Mouse (Mus musculus): ENCODE measurements around the gene Sik2.

Gene Sik2

GRCm38 (mm10) chr9:50918131-50918530 is 90.7 kb downstream of the Sik2 start:
- DNase-seq (ENCODE audit: low spot score) = no peak

- no peak for DNase-seq (ENCODE audit: low spot score)
Observed at GRCm38 (mm10) chr9:50911861-50912515, 96.9 kb downstream of the Sik2 start.

- no peak for DNase-seq (ENCODE audit: low spot score)
Observed at GRCm38 (mm10) chr9:50905321-50905720, 103.6 kb downstream of the Sik2 start.

GRCm38 (mm10) chr9:50904196-50904847 is 104.6 kb downstream of the Sik2 start:
- DNase-seq (ENCODE audit: low spot score) = no peak

GRCm38 (mm10) chr9:50900026-50900920 is 108.6 kb downstream of the Sik2 start:
- DNase-seq (ENCODE audit: low spot score) = no peak

- DNase-seq (ENCODE audit: low spot score) = no peak
Observed at GRCm38 (mm10) chr9:50893665-50894064, 115.2 kb downstream of the Sik2 start.

GRCm38 (mm10) chr9:50890494-50891090 is 118.3 kb downstream of the Sik2 start:
- no peak for DNase-seq (ENCODE audit: low spot score)

- DNase-seq (ENCODE audit: low spot score) = no peak
Observed at GRCm38 (mm10) chr9:50889964-50890363, 118.9 kb downstream of the Sik2 start.

- no peak for DNase-seq (ENCODE audit: low spot score)
Observed at GRCm38 (mm10) chr9:50889211-50889610, 119.7 kb downstream of the Sik2 start.

- no peak for DNase-seq (ENCODE audit: low spot score)
Observed at GRCm38 (mm10) chr9:50887351-50887750, 121.5 kb downstream of the Sik2 start.

GRCm38 (mm10) chr9:50886870-50887269 is 122.0 kb downstream of the Sik2 start:
- DNase-seq (ENCODE audit: low spot score) = no peak

GRCm38 (mm10) chr9:50885600-50885987 is 123.3 kb downstream of the Sik2 start:
- DNase-seq (ENCODE audit: low spot score) = no peak

- no peak for DNase-seq (ENCODE audit: low spot score)
Observed at GRCm38 (mm10) chr9:50884741-50885599, 123.9 kb downstream of the Sik2 start.

GRCm38 (mm10) chr9:50884093-50884492 is 124.8 kb downstream of the Sik2 start:
- DNase-seq (ENCODE audit: low spot score) = no peak

- DNase-seq (ENCODE audit: low spot score) = no peak
Observed at GRCm38 (mm10) chr9:50882183-50882582, 126.7 kb downstream of the Sik2 start.

GRCm38 (mm10) chr9:50877431-50877830 is 131.4 kb downstream of the Sik2 start:
- DNase-seq (ENCODE audit: low spot score) = no peak

GRCm38 (mm10) chr9:50876287-50876686 is 132.6 kb downstream of the Sik2 start:
- no peak for DNase-seq (ENCODE audit: low spot score)

GRCm38 (mm10) chr9:50875470-50875869 is 133.4 kb downstream of the Sik2 start:
- no peak for DNase-seq (ENCODE audit: low spot score)

GRCm38 (mm10) chr9:50874031-50874430 is 134.8 kb downstream of the Sik2 start:
- DNase-seq (ENCODE audit: low spot score) = no peak

- DNase-seq (ENCODE audit: low spot score) = no peak
Observed at GRCm38 (mm10) chr9:50873210-50873609, 135.7 kb downstream of the Sik2 start.

- DNase-seq (ENCODE audit: low spot score) = no peak
Observed at GRCm38 (mm10) chr9:50868182-50868581, 140.7 kb downstream of the Sik2 start.

Measured in urinary bladder, postnatal 10 days (tissue).